Mouse (Mus musculus) spleen, adult 2 months (tissue): Measurements from ENCODE around the gene Ppt2.

Source experiments
- CTCF ChIP-seq: fragments of 200-500 bp; IDR thresholded peaks from 2 replicates; pipeline ENCODE4 v1.5.1; 2011; ENCODE audit warnings: mild to moderate bottlenecking, inconsistent platforms; ENCODE audit not compliant: insufficient read depth, insufficient read length, insufficient replicate concordance; ENCODE audit errors: extremely low read depth
- POLR2A ChIP-seq: fragments of 200-500 bp; IDR thresholded peaks from 2 replicates; pipeline ENCODE4 v1.6.1; 2011; ENCODE audit warnings: low read depth, low read length, inconsistent platforms

- TF ChIP-seq CTCF = no peak
- no peak for TF ChIP-seq POLR2A
Observed at GRCm38 (mm10) chr17:34567311-34567710, 61.0 kb downstream of the Ppt2 start.
